In genomic region chr7:19172874-19173273, GRCm38 (mm10) we compare ENCODE assay signal across 1 mouse cellular context.
TF ChIP-seq lines count a peak whose summit lies in the region.

No protein-coding gene starts in this region.

TF ChIP-seq in myocyte, 11 proteins besides CTCF, POLR2A, EP300 and RAD21:
- TF ChIP-seq CEBPB (IDR thresholded peaks at IDR 0.05; ENCODE audit: insufficient read depth, poor library complexity, severe bottlenecking) (no peak), MYOD1 (IDR thresholded peaks at IDR 0.05; ENCODE audit: control insufficient read depth in 1 of 3, insufficient read length in 2 of 3, low read depth in 2 of 3) (no peak), TCF12 (IDR thresholded peaks at IDR 0.05; ENCODE audit: insufficient read depth, poor library complexity, severe bottlenecking) (no peak), MYOG (IDR thresholded peaks at IDR 0.05; ENCODE audit: control insufficient read depth in 1 of 3, insufficient read depth in 1 of 3, insufficient read length in 2 of 3, low read depth in 2 of 3) (no peak), USF1 (IDR thresholded peaks at IDR 0.05; ENCODE audit: low read depth) (no peak), REST (IDR thresholded peaks at IDR 0.05; ENCODE audit: insufficient read depth, insufficient read length) (no peak), POLR2AphosphoS2 (IDR thresholded peaks at IDR 0.05; ENCODE audit: insufficient read length, low read depth) (no peak), TCF3 (IDR thresholded peaks at IDR 0.05; ENCODE audit: insufficient read length, low read depth) (no peak), E2F4 (IDR thresholded peaks at IDR 0.05; ENCODE audit: insufficient read depth) (no peak), MAX (IDR thresholded peaks at IDR 0.05; ENCODE audit: low read depth) (no peak), SRF (IDR thresholded peaks at IDR 0.05; ENCODE audit: control insufficient read depth, insufficient read length, low read depth) (no peak)
TF ChIP-seq in myocyte: peak in this region for 0.
